Mouse (Mus musculus) liver, embryonic 11.5 days (tissue): ENCODE results near the gene Olfr1270. TPM values are rescaled to one million over a fixed set of nuclear protein-coding genes. Genes with fewer than 3 reads are reported as not detected.
"Not testable (repeated sequence)": the region's sequence is repeated elsewhere in the genome, so short reads cannot be mapped to it uniquely, and the experiment has no call there.

Experiments
- ATAC-seq: fragments of 200-750 bp; cut with Nextera tagmentation; replicated peaks from 2 replicates; pipeline ENCODE4 v1.8.0; 2017; ENCODE audit warnings: moderate number of reproducible peaks, mild to moderate bottlenecking, moderate TSS enrichment, moderate library complexity; ENCODE audit not compliant: low FRiP score
- DNase-seq: peaks from one replicate; pipeline ENCODE4 v3.0.0-alpha.2; 2017; ENCODE audit warnings: low spot score
- H3K27ac ChIP-seq: fragments of 300-500 bp; sonication (generic); 2 replicates; pipeline ENCODE4 v1.5.1; 2014; ENCODE audit warnings: mild to moderate bottlenecking, low read depth, low read length, control low read depth
- H3K27me3 ChIP-seq: fragments of 300-500 bp; sonication (generic); replicated peaks from 2 replicates; pipeline ENCODE4 v1.6.1; 2014; ENCODE audit warnings: low read length, mixed read lengths; ENCODE audit not compliant: control insufficient read depth, insufficient read depth
- H3K36me3 ChIP-seq: fragments of 300-500 bp; sonication (generic); 2 replicates; pipeline ENCODE4 v1.6.1; 2014; ENCODE audit warnings: mild to moderate bottlenecking, low read length, moderate library complexity, mixed read lengths; ENCODE audit not compliant: control insufficient read depth, insufficient read depth
- H3K4me1 ChIP-seq: fragments of 300-500 bp; sonication (generic); replicated peaks from 2 replicates; pipeline ENCODE4 v1.6.1; 2014; ENCODE audit warnings: low read length, mixed read lengths; ENCODE audit not compliant: control insufficient read depth, insufficient read depth
- H3K4me2 ChIP-seq: fragments of 300-500 bp; sonication (generic); 2 replicates; pipeline ENCODE4 v1.6.1; 2014; ENCODE audit warnings: mild to moderate bottlenecking, control low read depth, moderate library complexity
- H3K4me3 ChIP-seq: fragments of 300-500 bp; sonication (generic); 2 replicates; pipeline ENCODE4 v1.5.1; 2014; ENCODE audit warnings: low read depth, low read length, control low read depth
- H3K9ac ChIP-seq: fragments of 300-500 bp; sonication (generic); 2 replicates; pipeline ENCODE4 v1.6.1; 2014; ENCODE audit warnings: low read depth, low read length, control low read depth
- H3K9me3 ChIP-seq: fragments of 300-500 bp; sonication (generic); 2 replicates; pipeline ENCODE4 v1.6.1; 2016; ENCODE audit warnings: low read length, inconsistent platforms, mixed read lengths; ENCODE audit not compliant: control insufficient read depth
- WGBS: fragments of 180-500 bp; shearing (Covaris S2); extraction: QIAGEN DNeasy Blood & Tissue Kit; methylation state at CpG from one replicate; pipeline ENCODE4 v1.1.7; 2014; 5-methylcytosine and 5-hydroxymethylcytosine counted together
- polyA plus RNA-seq: library from polyadenylated mRNA; unstranded; fragments of >200 nt; fragmentation: Nextera tagmentation; extraction: Ambion mirVana; gene quantifications from 2 replicates; pipeline ENCODE4 v1.2.1, GENCODE M21; 2014

The Olfr1270 gene
- polyA plus RNA-seq: not detected in 2 replicates

GRCm38 (mm10) chr2:90152991-90153390, at the start of gene Olfr1270:
Gene Olfr1270 (minus strand): TSS chr2:90153091.
- WGBS: 75% methylated on average over 3 of the region's 3 CpGs
- Histone ChIP-seq H3K27ac (no peak within 1 kb of the TSS), H3K4me2 (no peak within 1 kb of the TSS), H3K36me3 (no peaks in the 10 kb centered on the region), H3K27me3 (no peaks in the 10 kb centered on the region), H3K4me1 (no peaks in the 10 kb centered on the region), H3K4me3 (no peak within 1 kb of the TSS), H3K9me3 (no peaks in the 10 kb centered on the region), H3K9ac (no peak within 1 kb of the TSS)
- ATAC-seq (no peak), DNase-seq (no peak)

- not testable (repeated sequence) for ATAC-seq, DNase-seq, H3K36me3 ChIP-seq, H3K4me1 ChIP-seq, H3K27ac ChIP-seq, H3K9ac ChIP-seq, H3K4me2 ChIP-seq, H3K9me3 ChIP-seq, H3K27me3 ChIP-seq, H3K4me3 ChIP-seq
- no CpG with 5 or more reads among the region's 4 CpGs for WGBS
Observed at GRCm38 (mm10) chr2:90199606-90200005, 46.7 kb upstream of the Olfr1270 start.

GRCm38 (mm10) chr2:90195285-90195684, 42.4 kb upstream of the Olfr1270 start:
- not testable (repeated sequence) for DNase-seq, H3K4me3 ChIP-seq, H3K9ac ChIP-seq, H3K36me3 ChIP-seq, ATAC-seq, H3K4me2 ChIP-seq, H3K4me1 ChIP-seq, H3K9me3 ChIP-seq, H3K27me3 ChIP-seq, H3K27ac ChIP-seq
- no CpG with 5 or more reads among the region's 6 CpGs for WGBS

- H3K27me3 ChIP-seq, H3K9me3 ChIP-seq, H3K27ac ChIP-seq: not testable (repeated sequence)
Observed at GRCm38 (mm10) chr2:90194750-90195149, 41.9 kb upstream of the Olfr1270 start.

GRCm38 (mm10) chr2:90187082-90187481, 34.2 kb upstream of the Olfr1270 start:
- H3K9ac ChIP-seq, H3K36me3 ChIP-seq, H3K27me3 ChIP-seq, H3K4me2 ChIP-seq, ATAC-seq, H3K27ac ChIP-seq, H3K4me1 ChIP-seq, H3K9me3 ChIP-seq, DNase-seq, H3K4me3 ChIP-seq: not testable (repeated sequence)
- WGBS: no CpG with 5 or more reads among the region's 5 CpGs

More at GRCm38 (mm10) chr2:90194750-90195149, 41.9 kb upstream of the Olfr1270 start:
- not testable (repeated sequence) for H3K4me2 ChIP-seq, H3K9ac ChIP-seq, H3K36me3 ChIP-seq, H3K4me3 ChIP-seq, ATAC-seq, DNase-seq, H3K4me1 ChIP-seq
- no CpG with 5 or more reads among the region's 3 CpGs for WGBS

- H3K4me2 ChIP-seq, H3K4me3 ChIP-seq, H3K27ac ChIP-seq, H3K9ac ChIP-seq, H3K36me3 ChIP-seq, H3K27me3 ChIP-seq, DNase-seq, ATAC-seq, H3K9me3 ChIP-seq, H3K4me1 ChIP-seq: not testable (repeated sequence)
- no CpG with 5 or more reads among the region's 4 CpGs for WGBS
Observed at GRCm38 (mm10) chr2:90186082-90186481, 33.2 kb upstream of the Olfr1270 start.

GRCm38 (mm10) chr2:90153916-90154315, 1.0 kb upstream of the Olfr1270 start:
- ATAC-seq (no peak), DNase-seq (no peak)
- Histone ChIP-seq H3K9ac (no peak overlapping the region), H3K4me2 (no peak overlapping the region), H3K27ac (no peak overlapping the region), H3K9me3 (no peaks in the 10 kb centered on the region), H3K4me3 (no peak overlapping the region), H3K36me3 (no peaks in the 10 kb centered on the region), H3K4me1 (no peaks in the 10 kb centered on the region), H3K27me3 (no peaks in the 10 kb centered on the region)
- 83% methylated on average over 9 of the region's 9 CpGs for WGBS

- ATAC-seq: no peak
- no peaks in the 10 kb centered on the region for H3K27me3 ChIP-seq
Observed at GRCm38 (mm10) chr2:90142196-90142595, 10.7 kb downstream of the Olfr1270 start, which contains the start of gene Olfr32. Gene Olfr32 (minus strand): TSS chr2:90142296.

GRCm38 (mm10) chr2:90121312-90121711, 31.6 kb downstream of the Olfr1270 start, which contains the start of gene Olfr1269:
Gene Olfr1269 (minus strand): TSS chr2:90121412.
- Histone ChIP-seq H3K4me2 (no peak within 1 kb of the TSS), H3K9ac (no peak within 1 kb of the TSS), H3K4me1 (no peaks in the 10 kb centered on the region), H3K9me3 (no peaks in the 10 kb centered on the region), H3K4me3 (no peak within 1 kb of the TSS), H3K27ac (no peak within 1 kb of the TSS), H3K36me3 (no peaks in the 10 kb centered on the region), H3K27me3 (no peaks in the 10 kb centered on the region)
- WGBS: 73% methylated on average over 1 of the region's 1 CpGs
- DNase-seq (no peak), ATAC-seq (no peak)

More at GRCm38 (mm10) chr2:90142196-90142595, 10.7 kb downstream of the Olfr1270 start, which contains the start of gene Olfr32:
- Histone ChIP-seq H3K9me3 (no peaks in the 10 kb centered on the region), H3K4me2 (no peak within 1 kb of the TSS), H3K36me3 (no peaks in the 10 kb centered on the region), H3K9ac (no peak within 1 kb of the TSS), H3K4me3 (no peak within 1 kb of the TSS), H3K4me1 (no peaks in the 10 kb centered on the region), H3K27ac (no peak within 1 kb of the TSS)
- no peak for DNase-seq
